Mouse (Mus musculus): ENCODE data around the gene Cpsf6. TPM values are rescaled to one million over a fixed set of nuclear protein-coding genes. Genes with fewer than 3 reads are reported as not detected.
"Not testable (repeated sequence)": the region's sequence is repeated elsewhere in the genome, so short reads cannot be mapped to it uniquely, and the experiment has no call there.

The Cpsf6 gene
- polyA plus RNA-seq, 1 experiment, result 51.9 TPM

DNA sequence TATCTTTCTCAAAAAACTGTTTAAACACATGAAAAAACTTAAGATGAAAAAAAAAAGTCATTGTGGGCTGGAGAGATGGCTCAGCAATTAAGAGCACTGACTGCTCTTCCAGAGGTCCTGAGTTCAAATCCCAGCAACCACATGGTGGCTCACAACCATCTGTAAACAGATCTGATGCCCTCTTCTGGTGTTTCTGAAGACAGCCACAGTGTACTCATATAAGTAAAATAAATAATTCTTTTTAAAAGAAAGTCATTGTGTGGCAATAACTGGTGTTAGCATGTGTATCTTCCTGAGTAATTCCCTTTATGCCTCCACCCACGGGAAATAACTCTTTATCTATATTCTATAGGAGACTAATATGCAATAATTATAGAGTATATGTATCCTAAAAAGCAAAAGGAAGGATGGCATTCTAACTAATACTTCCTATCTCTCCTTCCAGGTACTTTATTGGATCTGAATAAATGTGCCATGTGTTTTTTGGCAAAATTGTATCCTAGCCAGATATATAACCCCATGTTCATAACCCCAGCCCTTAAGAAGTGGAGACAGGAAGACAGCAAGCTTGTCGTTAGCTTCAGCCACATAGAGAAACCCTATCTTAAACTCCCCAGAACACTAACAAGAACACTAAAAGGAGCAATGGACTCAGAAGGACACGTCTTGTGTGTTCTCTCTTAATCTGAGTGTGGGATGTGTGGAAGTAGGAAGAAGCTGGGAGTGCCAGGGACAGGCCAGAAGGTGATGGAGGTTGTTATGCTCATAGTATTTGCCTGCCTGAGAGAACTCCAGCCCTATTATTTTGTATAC is 15.1 kb upstream of the Cpsf6 start:
- WGBS, result 76% methylated on average over 3 of the region's 3 CpGs
- peaks cover 7% of the 10 kb centered on the region; the same call in 1 of the 2 replicates for H3K4me1 ChIP-seq (ENCODE audit: control insufficient read depth, insufficient read depth, insufficient read length)
- no peak for DNase-seq (ENCODE audit: low read depth in 1 of 2, low spot score in 2 of 2)

DNA sequence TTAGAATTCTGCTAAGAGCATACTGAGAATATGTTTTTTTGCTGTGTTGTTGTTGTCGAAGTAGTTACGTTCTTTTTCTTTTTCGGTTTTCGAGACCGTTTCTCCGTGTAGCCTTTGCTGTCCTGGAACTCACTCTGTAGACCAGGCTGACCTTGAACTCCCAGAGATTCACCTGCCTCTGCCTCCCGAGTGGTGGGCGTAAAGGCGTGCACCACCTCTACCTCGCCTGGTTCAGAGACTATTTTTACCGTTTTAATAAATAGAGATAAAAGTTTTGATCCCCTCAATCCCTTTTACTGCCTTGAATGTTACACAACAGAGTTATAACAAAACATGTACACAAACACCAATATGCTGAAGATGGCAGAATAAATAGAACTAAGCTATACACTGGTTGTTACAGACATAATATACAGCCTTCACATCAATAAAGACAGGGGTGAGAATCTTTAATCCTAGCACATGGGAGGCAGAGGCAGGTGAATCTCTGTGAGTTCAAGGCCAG is 14.1 kb upstream of the Cpsf6 start:
- TF ChIP-seq POLR2A (IDR thresholded peaks at IDR 0.05; ENCODE audit: low read depth, low read length), result no peak
- TF ChIP-seq CTCF (IDR thresholded peaks at IDR 0.05; ENCODE audit: extremely low read depth, insufficient read depth, insufficient read length, insufficient replicate concordance), result no peak

More for the DNA sequence above, 15.1 kb upstream of the Cpsf6 start:
- H3K4me3 ChIP-seq (ENCODE audit: extremely low read depth, insufficient read depth, insufficient read length), result no peak overlapping the region
- no peak overlapping the region for H3K27ac ChIP-seq (ENCODE audit: insufficient read depth, low read length)
- H3K36me3 ChIP-seq (ENCODE audit: control insufficient read depth, insufficient read depth, low read length), result no peaks in the 10 kb centered on the region
- no peaks in the 10 kb centered on the region for H3K27me3 ChIP-seq (ENCODE audit: control insufficient read depth, insufficient read depth, low read length)
- TF ChIP-seq CTCF (IDR thresholded peaks at IDR 0.05; ENCODE audit: extremely low read depth, insufficient read depth, insufficient read length, insufficient replicate concordance), result no peak

DNA sequence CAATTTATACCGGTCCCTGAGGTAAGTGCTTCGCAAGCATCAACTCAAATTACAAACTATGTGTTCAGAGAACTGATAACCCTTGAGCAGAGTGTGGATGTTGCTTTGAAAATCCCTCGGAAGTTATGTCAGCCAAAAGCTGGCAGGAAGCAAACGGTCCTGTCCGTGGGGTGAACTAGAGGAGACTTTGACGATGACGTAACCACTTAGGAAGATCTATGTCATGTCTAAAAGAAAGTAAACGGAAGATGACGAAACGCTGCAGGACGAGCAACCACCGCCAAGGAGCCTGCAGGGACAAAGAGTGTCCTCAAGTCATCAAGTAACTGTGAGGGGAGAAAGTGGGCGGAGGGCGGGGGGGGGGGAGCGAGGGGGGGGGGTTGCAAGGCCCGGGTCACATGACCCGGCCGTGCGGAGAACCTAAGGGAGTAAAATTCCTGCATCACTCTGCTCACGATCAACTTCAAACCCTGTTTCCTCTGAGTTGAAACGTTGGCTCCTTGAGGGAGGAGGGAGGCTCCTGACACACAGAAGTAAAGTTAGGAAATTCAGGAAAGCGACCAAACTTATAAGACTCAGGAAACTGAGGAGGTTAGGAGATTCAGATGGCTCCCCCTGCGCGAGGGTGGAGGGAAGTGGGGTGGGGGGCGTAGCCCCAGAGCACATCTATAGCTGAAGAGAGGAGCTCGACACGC is 13.5 kb upstream of the Cpsf6 start:
- Histone ChIP-seq H3K36me3 (ENCODE audit: control insufficient read depth, insufficient read depth, low read length) (no peaks in the 10 kb centered on the region), H3K27me3 (ENCODE audit: control insufficient read depth, insufficient read depth, low read length) (no peaks in the 10 kb centered on the region), H3K4me3 (ENCODE audit: extremely low read depth, insufficient read depth, insufficient read length) (peak overlapping the region; percentile 47), H3K4me1 (ENCODE audit: control insufficient read depth, insufficient read depth, insufficient read length) (peaks cover 5% of the 10 kb centered on the region; the same call in 1 of the 2 replicates), H3K27ac (ENCODE audit: insufficient read depth, low read length) (no peak overlapping the region)
- WGBS, result 1% methylated on average over 26 of the region's 27 CpGs
- no peak for TF ChIP-seq POLR2A (IDR thresholded peaks at IDR 0.05; ENCODE audit: low read depth, low read length)
- no peak for TF ChIP-seq CTCF (IDR thresholded peaks at IDR 0.05; ENCODE audit: extremely low read depth, insufficient read depth, insufficient read length, insufficient replicate concordance)
- peak in 1 of 2 experiments; percentile 53 for DNase-seq (ENCODE audit: low read depth in 1 of 2, low spot score in 2 of 2)

More for the DNA sequence above, 14.1 kb upstream of the Cpsf6 start:
- Histone ChIP-seq H3K36me3 (ENCODE audit: control insufficient read depth, insufficient read depth, low read length) (no peaks in the 10 kb centered on the region), H3K4me1 (ENCODE audit: control insufficient read depth, insufficient read depth, insufficient read length) (peaks cover 7% of the 10 kb centered on the region; the same call in 1 of the 2 replicates), H3K27me3 (ENCODE audit: control insufficient read depth, insufficient read depth, low read length) (no peaks in the 10 kb centered on the region), H3K4me3 (ENCODE audit: extremely low read depth, insufficient read depth, insufficient read length) (peak overlapping the region; percentile 47), H3K27ac (ENCODE audit: insufficient read depth, low read length) (no peak overlapping the region)
- DNase-seq (ENCODE audit: low read depth in 1 of 2, low spot score in 2 of 2), result no peak
- WGBS, result 52% methylated on average over 11 of the region's 11 CpGs

DNA sequence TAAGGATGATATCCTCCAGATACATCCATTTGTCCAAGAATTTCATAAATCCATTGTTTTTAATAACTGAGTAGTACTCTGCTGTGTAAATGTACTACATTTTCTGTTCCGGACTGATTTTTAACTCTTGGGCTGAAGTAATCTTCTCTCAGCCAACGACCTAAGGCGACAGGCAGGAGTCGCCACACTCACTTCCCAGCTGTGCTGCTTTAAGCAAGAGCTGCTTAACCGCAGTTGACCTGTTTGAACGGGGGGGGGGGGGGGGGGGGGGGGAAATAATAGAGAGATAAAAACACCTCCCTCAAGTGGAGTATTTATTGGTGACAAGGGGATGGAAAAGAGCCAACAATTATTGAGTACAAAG is 13.0 kb upstream of the Cpsf6 start:
- Histone ChIP-seq H3K4me1 (ENCODE audit: control insufficient read depth, insufficient read depth, insufficient read length) (no peaks in the 10 kb centered on the region), H3K27ac (ENCODE audit: insufficient read depth, low read length) (no peak overlapping the region), H3K4me3 (ENCODE audit: extremely low read depth, insufficient read depth, insufficient read length) (peak overlapping the region; percentile 47), H3K27me3 (ENCODE audit: control insufficient read depth, insufficient read depth, low read length) (no peaks in the 10 kb centered on the region), H3K36me3 (ENCODE audit: control insufficient read depth, insufficient read depth, low read length) (no peaks in the 10 kb centered on the region)
- TF ChIP-seq CTCF (IDR thresholded peaks at IDR 0.05; ENCODE audit: extremely low read depth, insufficient read depth, insufficient read length, insufficient replicate concordance), result no peak
- no peak for TF ChIP-seq POLR2A (IDR thresholded peaks at IDR 0.05; ENCODE audit: low read depth, low read length)
- no peak for DNase-seq (ENCODE audit: low read depth in 1 of 2, low spot score in 2 of 2)
- WGBS, result 2% methylated on average over 6 of the region's 6 CpGs

DNA sequence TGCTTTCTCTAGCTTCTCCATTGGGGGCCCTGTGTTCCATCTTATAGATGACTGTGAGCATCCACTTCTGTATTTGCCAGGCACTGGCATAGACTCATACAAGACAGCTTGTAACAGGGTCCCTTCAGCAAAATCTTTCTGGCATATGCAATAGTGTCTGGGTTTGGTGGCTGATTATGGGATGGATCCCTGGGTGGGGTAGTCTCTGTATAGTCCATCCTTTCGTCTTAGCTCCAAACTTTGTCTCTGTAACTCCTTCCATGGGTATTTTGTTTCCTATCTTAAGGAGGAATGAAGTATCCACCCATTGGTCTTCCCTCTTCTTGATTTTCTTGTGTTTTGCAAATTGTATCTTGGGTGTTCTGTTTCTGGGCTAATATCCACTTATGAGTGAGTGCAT is 12.6 kb upstream of the Cpsf6 start:
- not testable (repeated sequence) for DNase-seq (ENCODE audit: low read depth in 1 of 2, low spot score in 2 of 2); H3K27me3 ChIP-seq (ENCODE audit: control insufficient read depth, insufficient read depth, low read length); H3K36me3 ChIP-seq (ENCODE audit: control insufficient read depth, insufficient read depth, low read length); H3K4me1 ChIP-seq (ENCODE audit: control insufficient read depth, insufficient read depth, insufficient read length); H3K4me3 ChIP-seq (ENCODE audit: extremely low read depth, insufficient read depth, insufficient read length); H3K27ac ChIP-seq (ENCODE audit: insufficient read depth, low read length)
- WGBS, result 87% methylated on average over 1 of the region's 1 CpGs

DNA sequence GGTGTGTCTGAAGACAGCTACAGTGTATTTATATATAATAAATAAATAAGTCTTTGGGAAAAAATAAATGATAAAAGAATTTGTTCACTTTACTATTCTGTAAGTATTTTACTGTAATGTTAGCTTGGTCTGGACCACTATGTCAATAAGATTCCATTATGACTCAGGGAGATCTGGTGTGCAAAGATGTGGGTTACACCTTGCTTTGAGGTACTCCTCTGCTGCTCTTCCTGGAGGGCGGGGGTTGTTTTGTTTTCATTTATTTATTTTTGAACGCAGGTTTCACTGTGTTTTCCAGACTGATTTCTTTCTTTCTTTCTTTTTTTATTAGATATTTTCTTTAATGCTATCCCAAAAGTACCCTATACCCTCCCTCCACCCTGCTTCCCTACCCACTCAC is 12.0 kb upstream of the Cpsf6 start:
- WGBS, result 94% methylated on average over 2 of the region's 2 CpGs
- Histone ChIP-seq H3K27me3 (ENCODE audit: control insufficient read depth, insufficient read depth, low read length) (no peaks in the 10 kb centered on the region), H3K4me3 (ENCODE audit: extremely low read depth, insufficient read depth, insufficient read length) (no peak overlapping the region), H3K4me1 (ENCODE audit: control insufficient read depth, insufficient read depth, insufficient read length) (no peaks in the 10 kb centered on the region), H3K27ac (ENCODE audit: insufficient read depth, low read length) (no peak overlapping the region), H3K36me3 (ENCODE audit: control insufficient read depth, insufficient read depth, low read length) (no peaks in the 10 kb centered on the region)
- no peak for TF ChIP-seq POLR2A (IDR thresholded peaks at IDR 0.05; ENCODE audit: low read depth, low read length)
- DNase-seq (ENCODE audit: low read depth in 1 of 2, low spot score in 2 of 2), result no peak

DNA sequence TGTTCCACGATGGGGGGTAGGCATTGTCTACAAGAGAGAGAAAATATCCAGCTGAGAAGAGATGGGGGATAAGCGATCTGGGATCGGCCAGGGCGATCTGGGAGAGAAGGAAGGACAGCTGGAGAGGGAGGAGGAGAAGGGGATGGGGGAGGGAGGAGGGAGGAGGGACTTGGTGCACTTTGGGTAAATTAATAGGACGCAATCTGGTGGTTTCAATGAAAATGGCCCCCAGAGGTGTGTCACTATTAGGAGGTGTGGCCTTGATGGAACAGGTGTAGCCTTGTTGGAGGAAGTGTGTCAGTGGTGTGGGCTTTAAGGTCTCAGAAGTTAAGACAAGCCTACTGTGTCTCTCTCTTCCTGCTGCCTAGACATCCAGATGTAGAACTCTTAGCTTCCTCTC is 11.2 kb upstream of the Cpsf6 start:
- Histone ChIP-seq H3K27me3 (ENCODE audit: control insufficient read depth, insufficient read depth, low read length) (no peaks in the 10 kb centered on the region), H3K4me1 (ENCODE audit: control insufficient read depth, insufficient read depth, insufficient read length) (no peaks in the 10 kb centered on the region), H3K27ac (ENCODE audit: insufficient read depth, low read length) (no peak overlapping the region), H3K36me3 (ENCODE audit: control insufficient read depth, insufficient read depth, low read length) (no peaks in the 10 kb centered on the region), H3K4me3 (ENCODE audit: extremely low read depth, insufficient read depth, insufficient read length) (no peak overlapping the region)
- DNase-seq (ENCODE audit: low read depth in 1 of 2, low spot score in 2 of 2), result no peak
- TF ChIP-seq CTCF (IDR thresholded peaks at IDR 0.05; ENCODE audit: extremely low read depth, insufficient read depth, insufficient read length, insufficient replicate concordance), result no peak
- TF ChIP-seq POLR2A (IDR thresholded peaks at IDR 0.05; ENCODE audit: low read depth, low read length), result no peak
- WGBS, result 81% methylated on average over 5 of the region's 5 CpGs

Measured in spleen, adult 2 months (tissue).